Mouse (Mus musculus) urinary bladder, adult 2 months (tissue): ENCODE results near the gene 4930430A15Rik. TPM values are rescaled to one million over a fixed set of nuclear protein-coding genes. Genes with fewer than 3 reads are reported as not detected.

Source experiments
- DNase-seq: peaks from one replicate; pipeline ENCODE4 v3.0.0; 2022; ENCODE audit warnings: low spot score
- polyA plus RNA-seq: library from polyadenylated mRNA; depleted of rRNA; stranded (reverse); fragments of >200 nt; gene quantifications from 2 replicates; pipeline ENCODE4 v1.2.3, GENCODE M21; 2012; rRNA removed

Gene 4930430A15Rik
- polyA plus RNA-seq, result not detected in 2 replicates

GRCm38 (mm10) chr2:111229502-111229901, at the start of gene 4930430A15Rik:
Gene 4930430A15Rik (minus strand): TSS chr2:111229602.
- DNase-seq, result no peak

GRCm38 (mm10) chr2:111274006-111274405, 44.6 kb upstream of the 4930430A15Rik start, which contains the start of gene Olfr1277:
Gene Olfr1277 (minus strand): TSS chr2:111274106.
- DNase-seq, result no peak

GRCm38 (mm10) chr2:111254216-111254615, 24.8 kb upstream of the 4930430A15Rik start, which contains the start of gene Olfr1276:
Gene Olfr1276 (plus strand): TSS chr2:111254516.
- DNase-seq, result no peak

- no peak for DNase-seq
These were observed 5.8 kb upstream of the 4930430A15Rik start, which contains the start of gene Olfr1275 for GRCm38 (mm10) chr2:111235186-111235585. Gene Olfr1275 (minus strand): TSS chr2:111235286.

- DNase-seq, result no peak
These were observed 47.3 kb downstream of the 4930430A15Rik start for GRCm38 (mm10) chr2:111182068-111182467.

- DNase-seq, result no peak
These were observed 76.6 kb downstream of the 4930430A15Rik start, which contains the start of gene Gm15130 for GRCm38 (mm10) chr2:111152836-111153235. Gene Gm15130 (minus strand): TSS chr2:111152936.

- no peak for DNase-seq
These were observed 93.7 kb downstream of the 4930430A15Rik start for GRCm38 (mm10) chr2:111135739-111136138.

Other genes with a start within 250 kb of the 4930430A15Rik start
- not detected in 2 replicates for gene Gm13941, start 123.6 kb downstream of the 4930430A15Rik start, polyA plus RNA-seq
- not detected in 2 replicates for gene Gm15130, start 76.7 kb downstream of the 4930430A15Rik start, polyA plus RNA-seq
- gene Olfr1275, start 5.7 kb upstream of the 4930430A15Rik start, polyA plus RNA-seq, result not detected in 2 replicates
- gene Olfr1276, start 24.9 kb upstream of the 4930430A15Rik start, polyA plus RNA-seq, result not detected in 2 replicates
- not detected in 2 replicates for gene Olfr1277, start 44.5 kb upstream of the 4930430A15Rik start, polyA plus RNA-seq
- not detected in 2 replicates for gene Olfr1278, start 60.5 kb upstream of the 4930430A15Rik start, polyA plus RNA-seq
- gene Olfr1279, start 71.0 kb upstream of the 4930430A15Rik start, polyA plus RNA-seq, result not detected in 2 replicates
- gene Olfr1280, start 84.4 kb upstream of the 4930430A15Rik start, polyA plus RNA-seq, result not detected in 2 replicates
- not detected in 2 replicates for gene Olfr1281, start 96.9 kb upstream of the 4930430A15Rik start, polyA plus RNA-seq
- gene Olfr1282, start 106.5 kb upstream of the 4930430A15Rik start, polyA plus RNA-seq, result not detected in 2 replicates
- not detected in 2 replicates for gene Olfr1283, start 137.2 kb upstream of the 4930430A15Rik start, polyA plus RNA-seq
- gene Olfr1284, start 145.9 kb upstream of the 4930430A15Rik start, polyA plus RNA-seq, result not detected in 2 replicates
- gene Olfr1286, start 193.5 kb upstream of the 4930430A15Rik start, polyA plus RNA-seq, result not detected in 2 replicates
- gene Olfr1287, start 219.5 kb upstream of the 4930430A15Rik start, polyA plus RNA-seq, result not detected in 2 replicates
- not detected in 2 replicates for gene Olfr1288, start 244.5 kb upstream of the 4930430A15Rik start, polyA plus RNA-seq